In genomic region chr2:181143509-181144276, GRCm38 (mm10) we compare ENCODE assay signal across 27 mouse cellular contexts. TPM values are rescaled to one million over a fixed set of nuclear protein-coding genes. Genes with fewer than 3 reads are reported as not detected.
DNase-seq lines count a peak whose midpoint lies in the region; ATAC-seq and TF ChIP-seq lines count a peak whose summit lies in the region.
"Had no signal": no experiment of that assay in that cellular context is flagged by ENCODE, and none has a peak within 500 bp of the region (broad histone marks: within the 10 kb centered on the region; RNA-seq: fewer than 3 reads in every experiment).

No protein-coding gene starts in this region.

- no peak for TF ChIP-seq POLR2A in CH12.LX (IDR thresholded peaks at IDR 0.05; ENCODE audit: low read depth, low read length)

- no peak overlapping the region for H3K9ac ChIP-seq in CH12.LX (ENCODE audit: insufficient read depth, low read depth)
- H3K9ac ChIP-seq: forebrain, embryonic 13.5 days; heart, embryonic 12.5 days; heart, embryonic 15.5 days; hindbrain, embryonic 13.5 days; intestine, embryonic 15.5 days had no signal

- no peak for TF ChIP-seq RAD21 in CH12.LX (IDR thresholded peaks at IDR 0.05; ENCODE audit: low read depth, low read length)

- in situ Hi-C loops in CH12.LX (cut with MboI; ENCODE audit: low pct_ligation_motif_present, low pct_unique_long_range_greater_than_20kb, low sequenced_read_pairs): no loop called here

- H3K27ac ChIP-seq in left cerebral cortex, adult 2 months: peak overlapping the region; percentile 95
- H3K27ac ChIP-seq in CH12.LX (ENCODE audit: insufficient read depth, low read depth): no peak overlapping the region
- H3K27ac ChIP-seq: forebrain, embryonic 10.5 days; forebrain, embryonic 13.5 days; heart, embryonic 15.5 days; hindbrain, embryonic 10.5 days; hindbrain, embryonic 13.5 days; intestine, embryonic 15.5 days had no signal

- TF ChIP-seq CTCF in left cerebral cortex, adult 2 months (IDR thresholded peaks at IDR 0.05): no peak
- TF ChIP-seq CTCF in CH12.LX (conservative IDR thresholded peaks at IDR 0.05 in 1 of 2, IDR thresholded peaks at IDR 0.05 in 1 of 2; ENCODE audit: low read depth in 2 of 2, low read length in 2 of 2): no peak

- no peak for TF ChIP-seq EP300 in CH12.LX (IDR thresholded peaks at IDR 0.05; ENCODE audit: low read length)

- ATAC-seq in frontal cortex, adult (ENCODE audit: low TSS enrichment): peak; percentile 11; the same call in 1 of the 2 replicates
- ATAC-seq: activated CD4-positive, CD25-positive, alpha-beta regulatory T cell, adult 4 months; forebrain, embryonic 13.5 days; forebrain, embryonic 16.5 days; hindbrain, embryonic 16.5 days; intestine, embryonic 15.5 days had no signal

- H3K4me2 ChIP-seq in CH12.LX (ENCODE audit: insufficient read depth, low read depth, poor library complexity, severe bottlenecking): no peak overlapping the region
- H3K4me2 ChIP-seq: forebrain, embryonic 13.5 days; heart, embryonic 12.5 days; heart, embryonic 15.5 days; hindbrain, embryonic 13.5 days; intestine, embryonic 15.5 days had no signal

- peaks cover 0 to 8% of the 10 kb centered on the region in 2 experiments; a peak in 3 of 4 replicates for H3K4me1 ChIP-seq in CH12.LX (ENCODE audit: control insufficient read depth in 1 of 2, insufficient read depth in 2 of 2)
- H3K4me1 ChIP-seq: intestine, embryonic 15.5 days had no signal

- H3K9me3 ChIP-seq in CH12.LX (replicated peaks; ENCODE audit: low read length): no peaks in the 10 kb centered on the region
- H3K9me3 ChIP-seq: forebrain, embryonic 10.5 days; forebrain, embryonic 13.5 days; heart, embryonic 12.5 days; heart, embryonic 15.5 days; hindbrain, embryonic 10.5 days; hindbrain, embryonic 13.5 days; intestine, embryonic 15.5 days had no signal

- peaks cover 92% of the 10 kb centered on the region for H3K27me3 ChIP-seq in CH12.LX (replicated peaks)

- dilution Hi-C loops in CH12.LX (cut with MboI; ENCODE audit: extremely low pct_ligation_motif_present, extremely low pct_unique_long_range_greater_than_20kb, low sequenced_read_pairs): no loop called here

- intact Hi-C loops in left cerebral cortex, adult 2 months (cut with DNase I): loop anchor here (2.0 kb wide), 1 partner anchor 23 kb away; no protein-coding TSS in a partner anchor
- intact Hi-C loops in left cerebral cortex, postnatal 4 days (cut with DNase I): no loop called here

- H3K79me2 ChIP-seq in CH12.LX (replicated peaks; ENCODE audit: control insufficient read depth, extremely low read depth, insufficient read depth, poor library complexity, severe bottlenecking): no peaks in the 10 kb centered on the region

- H3K4me3 ChIP-seq in left cerebral cortex, adult 2 months: no peak overlapping the region
- H3K4me3 ChIP-seq in CH12.LX (replicated peaks in 1 of 3; ENCODE audit: low read depth in 2 of 3, low read length in 2 of 3, poor library complexity in 1 of 3): no peak overlapping the region
- H3K4me3 ChIP-seq: forebrain, embryonic 10.5 days; forebrain, embryonic 13.5 days; heart, embryonic 12.5 days; heart, embryonic 15.5 days; hindbrain, embryonic 10.5 days; hindbrain, embryonic 13.5 days; intestine, embryonic 15.5 days had no signal

- DNase-seq in frontal cortex, postnatal 36 days (ENCODE audit: low spot score in 2 of 2): no peak
- DNase-seq in left cerebral cortex, adult 2 months (ENCODE audit: extremely low spot score in 1 of 2, low spot score in 2 of 2): no peak
- no peak for DNase-seq in left cerebral cortex, postnatal 4 days
- no peak for DNase-seq in CH12.LX (ENCODE audit: extremely low read depth)
- peak; percentile 67 for DNase-seq in brain, adult 2 months (ENCODE audit: low read depth, low spot score)
- no peak for DNase-seq in testis, postnatal 10 days (ENCODE audit: low spot score)
- DNase-seq: adrenal gland, adult 8-10 months; adrenal gland, postnatal 25 days; B cell, adult 2 months; cerebellum, postnatal 10 days; gastrocnemius, postnatal 10 days; gastrocnemius, postnatal 36 days; heart, adult 11 months; heart, postnatal 10 days; heart, postnatal 36 days had no signal

- no peaks in the 10 kb centered on the region for H3K36me3 ChIP-seq in CH12.LX (replicated peaks in 1 of 2; ENCODE audit: control insufficient read depth in 1 of 2, insufficient read depth in 1 of 2, low read length in 1 of 2)
- H3K36me3 ChIP-seq: forebrain, embryonic 10.5 days; heart, embryonic 15.5 days; hindbrain, embryonic 10.5 days; intestine, embryonic 15.5 days had no signal

TF ChIP-seq in CH12.LX, 34 proteins besides CTCF, POLR2A, EP300 and RAD21:
- no peak for TF ChIP-seq MXI1 (IDR thresholded peaks at IDR 0.05; ENCODE audit: low read depth, low read length)
- no peak for TF ChIP-seq SMC3 (IDR thresholded peaks at IDR 0.05; ENCODE audit: low read depth, low read length)
- no peak for TF ChIP-seq NRF1 (IDR thresholded peaks at IDR 0.05; ENCODE audit: low read depth, low read length)
- peak; percentile 72 for TF ChIP-seq MAFK (IDR thresholded peaks at IDR 0.05; ENCODE audit: insufficient replicate concordance, low read length)
- TF ChIP-seq ZKSCAN1 (IDR thresholded peaks at IDR 0.05; ENCODE audit: borderline replicate concordance, low read depth, low read length): no peak

RNA-seq across cellular contexts. Expression of gene Kcnq2, which starts 8.6 kb away (rescaled TPM):
- 100 to 1,000 TPM; 275 to 280 TPM for total RNA-seq in left cerebral cortex, adult 2 months (2021)
- 100 to 1,000 TPM; 191 to 195 TPM for total RNA-seq in left cerebral cortex, postnatal 4 days (2021)
- total RNA-seq in CH12.LX (2012; rRNA removed) (0.04 TPM in 2 replicates), CH12.LX (2014; rRNA removed) (not detected in 2 replicates)
- polyA plus RNA-seq in CH12.LX (2012; ENCODE audit: insufficient read length, low read depth): not detected in 2 replicates
- total RNA-seq: gastrocnemius, postnatal 36 days; heart, postnatal 10 days; heart, postnatal 36 days had no signal
- polyA plus RNA-seq: activated CD4-positive, CD25-positive, alpha-beta regulatory T cell, adult 4 months had no signal

RNA-seq across cellular contexts. Expression of gene Eef1a2, which starts 13.1 kb away (rescaled TPM):
- 1,000 to 10,000 TPM; 1,380 to 1,388 TPM for total RNA-seq in left cerebral cortex, adult 2 months (2021)
- total RNA-seq in left cerebral cortex, postnatal 4 days (2021): 100 to 1,000 TPM; 399 to 423 TPM
- total RNA-seq in CH12.LX (2012; rRNA removed): not detected in 2 replicates
- not detected in 2 replicates for total RNA-seq in CH12.LX (2014; rRNA removed)
- polyA plus RNA-seq in CH12.LX (2012; ENCODE audit: insufficient read length, low read depth): not detected in 2 replicates
- polyA plus RNA-seq: activated CD4-positive, CD25-positive, alpha-beta regulatory T cell, adult 4 months had no signal

RNA-seq across cellular contexts. Expression of gene Ppdpf, which starts 43.4 kb away (rescaled TPM):
- total RNA-seq in left cerebral cortex, adult 2 months (2021): 10 to 100 TPM; 72.8 to 77.8 TPM
- total RNA-seq in left cerebral cortex, postnatal 4 days (2021): 100 to 1,000 TPM; 132 to 140 TPM
- total RNA-seq in CH12.LX (2012; rRNA removed) (60.0 and 68.9 TPM in 2 replicates), CH12.LX (2014; rRNA removed) (57.6 and 71.2 TPM in 2 replicates)
- polyA plus RNA-seq in CH12.LX (2012; ENCODE audit: insufficient read length, low read depth): 75.5 and 113 TPM in 2 replicates

RNA-seq across cellular contexts. Expression of gene Ptk6, which starts 58.9 kb away (rescaled TPM):
- under 1 TPM in 1 of 2 experiments, not detected in 1; 0.11 TPM for total RNA-seq in left cerebral cortex, adult 2 months (2021)
- total RNA-seq in left cerebral cortex, postnatal 4 days (2021): not detected
- total RNA-seq in CH12.LX (2012; rRNA removed): 0.04 and 0.17 TPM in 2 replicates
- 0.05 TPM in 1 of 2 replicates, not detected in the other for total RNA-seq in CH12.LX (2014; rRNA removed)
- 0.07 and 0.09 TPM in 2 replicates for polyA plus RNA-seq in CH12.LX (2012; ENCODE audit: insufficient read length, low read depth)
- total RNA-seq: adrenal gland, postnatal 25 days; gastrocnemius, postnatal 10 days; gastrocnemius, postnatal 36 days; heart, postnatal 10 days had no signal
- polyA plus RNA-seq: activated CD4-positive, CD25-positive, alpha-beta regulatory T cell, adult 4 months; embryonic facial prominence, embryonic 11.5 days; forebrain, embryonic 10.5 days; forebrain, embryonic 13.5 days; forebrain, embryonic 16.5 days; heart, embryonic 12.5 days; hindbrain, embryonic 10.5 days; hindbrain, embryonic 13.5 days; hindbrain, embryonic 16.5 days had no signal

Comparison
In these comparisons a context has a peak if more than half of its experiments do, and no peak if none do; other contexts are left out.
1. RNA of gene Kcnq2, which starts 8.6 kb away (total RNA-seq): 275 to 280 TPM in left cerebral cortex, adult 2 months and 191 to 195 TPM in left cerebral cortex, postnatal 4 days; 0.04 TPM in CH12.LX; every median in the first group is over 100 times any median in the second.
2. RNA of gene Eef1a2, which starts 13.1 kb away (total RNA-seq): 1,380 to 1,388 TPM in left cerebral cortex, adult 2 months and 399 to 423 TPM in left cerebral cortex, postnatal 4 days; not detected in CH12.LX; every median in the first group is over 100 times any median in the second.